Mouse (Mus musculus) spleen, postnatal 14 days (tissue): Measurements from ENCODE around the gene Ncoa5.

ENCODE experiments used
- DNase-seq, 2 experiments: peaks; one replicate each; pipeline ENCODE4 v3.0.0; 2021 to 2022; ENCODE audit warnings: low spot score in 2 of 2

Gene Ncoa5

DNA sequence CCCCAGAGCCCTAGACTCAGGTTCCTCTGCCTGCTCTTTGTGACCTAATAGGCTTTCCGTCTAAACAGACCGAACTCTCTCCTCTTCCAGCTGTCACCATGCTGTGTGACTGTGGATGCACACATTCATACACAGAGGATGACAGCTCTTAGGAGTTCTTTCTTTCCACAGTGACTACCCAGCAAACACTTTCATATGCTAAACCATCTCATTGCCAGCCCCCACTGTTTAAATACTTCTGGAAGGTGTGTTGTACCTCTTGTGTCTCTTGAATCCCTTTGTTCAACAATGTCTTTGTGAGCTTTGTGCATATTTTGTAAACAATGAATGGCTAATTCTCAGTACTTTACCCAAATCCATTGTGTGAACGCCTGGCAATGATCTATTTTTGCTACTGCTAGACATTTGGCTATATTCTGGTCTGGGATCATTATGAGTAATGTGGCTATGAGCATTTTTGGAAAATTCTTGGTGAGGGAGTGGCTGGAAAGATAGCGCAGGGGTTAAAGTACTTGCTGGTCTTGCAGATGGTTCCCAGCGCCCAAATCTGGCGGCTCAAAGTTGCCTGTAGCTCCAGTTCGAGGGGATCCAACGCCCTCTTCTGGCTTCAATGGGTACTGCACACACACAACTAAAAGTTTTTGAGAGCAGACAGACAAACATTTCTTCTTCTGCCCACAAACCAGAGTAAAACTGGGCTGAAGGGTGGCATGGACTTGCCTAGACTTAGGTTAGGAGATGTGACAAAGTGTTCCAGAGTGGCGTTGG, 76.9 kb downstream of the Ncoa5 start:
- DNase-seq = no peak

DNA sequence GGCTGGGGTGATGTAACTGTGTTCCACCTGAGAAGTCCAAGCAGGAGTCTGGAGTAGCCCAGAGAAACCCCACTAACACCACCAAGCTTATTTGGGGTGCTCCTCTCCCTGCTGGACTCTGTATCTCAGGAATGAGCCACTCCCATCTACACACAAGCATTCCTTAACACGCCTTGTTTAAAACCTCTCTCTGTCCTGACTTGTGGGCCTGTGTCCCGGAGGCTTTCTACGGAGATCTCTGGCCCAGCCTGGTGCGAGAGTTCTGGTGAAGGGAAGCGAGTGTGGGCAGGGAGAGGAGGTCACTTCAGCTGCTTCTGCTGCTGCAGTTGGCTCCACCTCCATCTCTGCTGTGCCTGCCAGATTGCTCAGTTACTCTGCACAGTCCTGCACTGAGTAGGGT, 78.5 kb downstream of the Ncoa5 start:
- no peak for DNase-seq

DNA sequence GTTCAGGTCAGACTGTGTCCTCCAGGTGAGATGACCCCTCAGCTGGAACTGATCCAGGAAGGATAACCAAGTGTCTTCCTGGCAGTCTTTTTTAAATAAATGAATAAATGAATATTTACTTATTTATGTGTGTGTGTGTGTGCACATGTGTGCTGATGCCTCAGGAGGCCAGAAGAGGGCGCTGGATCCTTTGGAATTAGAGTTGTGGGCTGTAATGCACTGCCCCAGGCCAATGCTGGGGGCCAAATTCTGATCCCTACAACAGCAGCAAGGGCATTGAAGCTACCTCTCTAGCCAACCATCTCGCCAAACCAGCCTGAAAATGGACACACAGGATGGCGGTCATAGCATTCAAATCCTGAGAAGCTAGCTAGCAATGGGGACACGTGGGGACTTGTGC, 78.9 kb downstream of the Ncoa5 start:
- DNase-seq = no peak

DNA sequence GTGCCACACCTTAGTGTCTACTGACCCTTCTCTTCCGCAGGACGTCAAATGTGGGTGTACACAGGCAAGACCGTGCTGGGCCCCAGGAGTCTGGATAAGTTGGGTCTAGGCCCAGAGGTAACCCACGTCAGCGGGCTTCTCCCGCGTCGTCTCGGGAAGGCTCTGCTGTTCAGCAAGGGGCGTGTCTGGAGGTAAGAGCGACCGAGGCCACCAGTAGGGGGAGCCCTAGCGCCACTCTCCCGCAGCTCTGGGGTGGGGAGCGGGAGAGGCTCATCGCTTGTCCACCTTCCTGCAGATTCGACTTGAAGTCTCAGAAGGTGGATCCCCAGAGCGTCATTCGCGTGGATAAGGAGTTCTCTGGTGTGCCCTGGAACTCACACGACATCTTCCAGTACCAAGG, 81.4 kb downstream of the Ncoa5 start:
- DNase-seq = peak; percentile 44 to 64

DNA sequence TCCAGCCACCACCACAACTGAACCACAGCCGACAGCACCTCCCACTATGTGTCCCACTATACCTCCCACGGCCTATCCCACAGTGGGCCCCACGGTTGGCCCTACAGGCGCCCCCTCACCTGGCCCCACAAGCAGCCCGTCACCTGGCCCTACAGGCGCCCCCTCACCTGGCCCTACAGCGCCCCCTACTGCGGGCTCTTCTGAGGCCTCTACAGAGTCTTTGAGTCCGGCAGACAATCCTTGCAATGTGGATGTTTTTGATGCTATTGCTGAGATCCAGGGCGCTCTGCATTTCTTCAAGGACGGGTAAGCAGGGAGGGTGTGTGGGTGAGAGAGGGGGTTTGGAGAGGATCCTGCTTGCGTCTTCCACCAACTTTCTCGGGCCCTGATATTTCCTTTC, 82.2 kb downstream of the Ncoa5 start:
- no peak for DNase-seq

DNA sequence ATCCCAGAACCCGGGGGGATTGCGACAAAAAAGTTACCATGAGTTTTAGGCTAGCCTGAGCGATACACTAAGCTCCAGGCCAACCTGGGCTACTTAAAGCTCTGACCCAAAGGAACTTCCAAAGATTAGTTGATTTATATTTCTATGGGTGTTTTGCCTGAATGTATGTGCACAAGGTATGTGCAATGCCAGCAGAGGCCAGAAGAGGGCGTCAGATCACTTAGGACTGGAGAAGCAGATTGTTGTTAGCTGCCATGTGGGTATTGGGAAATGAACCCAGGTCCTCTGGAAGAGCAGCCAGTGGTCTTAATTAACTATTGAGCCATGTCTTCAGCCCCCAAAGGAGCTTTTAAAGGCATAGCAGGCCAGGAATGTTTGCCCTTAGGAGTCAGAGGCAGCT, 82.9 kb downstream of the Ncoa5 start:
- no peak for DNase-seq

DNA sequence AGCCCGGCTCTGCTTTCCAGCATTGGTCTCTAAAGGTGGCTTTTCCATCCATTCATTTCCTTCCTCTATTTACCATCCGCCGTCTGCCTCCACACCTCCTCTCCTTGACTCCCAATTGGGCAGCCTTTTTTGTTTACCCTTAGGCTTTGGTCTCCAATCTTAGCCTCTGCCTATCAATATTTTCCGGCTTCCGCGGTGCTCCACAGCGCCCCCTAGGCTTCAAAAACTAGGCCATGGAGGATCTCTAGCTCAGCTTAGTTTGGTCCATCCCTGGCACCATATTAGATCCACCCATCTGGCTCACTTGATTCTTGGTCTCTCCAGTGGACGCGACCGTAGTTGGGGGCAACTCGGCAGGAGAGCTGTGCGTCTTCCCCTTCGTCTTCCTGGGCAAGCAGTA, 84.2 kb downstream of the Ncoa5 start:
- no peak for DNase-seq
